Mouse (Mus musculus) urinary bladder, postnatal 4 days (tissue): Measurements from ENCODE around the gene Tk1.
"Not testable (repeated sequence)": the region's sequence is repeated elsewhere in the genome, so short reads cannot be mapped to it uniquely, and the experiment has no call there.

Experiments used
- DNase-seq, 2 experiments: peaks; one replicate each; pipeline ENCODE4 v3.0.0; 2021 to 2022; ENCODE audit warnings: low spot score in 2 of 2

Gene Tk1

DNA sequence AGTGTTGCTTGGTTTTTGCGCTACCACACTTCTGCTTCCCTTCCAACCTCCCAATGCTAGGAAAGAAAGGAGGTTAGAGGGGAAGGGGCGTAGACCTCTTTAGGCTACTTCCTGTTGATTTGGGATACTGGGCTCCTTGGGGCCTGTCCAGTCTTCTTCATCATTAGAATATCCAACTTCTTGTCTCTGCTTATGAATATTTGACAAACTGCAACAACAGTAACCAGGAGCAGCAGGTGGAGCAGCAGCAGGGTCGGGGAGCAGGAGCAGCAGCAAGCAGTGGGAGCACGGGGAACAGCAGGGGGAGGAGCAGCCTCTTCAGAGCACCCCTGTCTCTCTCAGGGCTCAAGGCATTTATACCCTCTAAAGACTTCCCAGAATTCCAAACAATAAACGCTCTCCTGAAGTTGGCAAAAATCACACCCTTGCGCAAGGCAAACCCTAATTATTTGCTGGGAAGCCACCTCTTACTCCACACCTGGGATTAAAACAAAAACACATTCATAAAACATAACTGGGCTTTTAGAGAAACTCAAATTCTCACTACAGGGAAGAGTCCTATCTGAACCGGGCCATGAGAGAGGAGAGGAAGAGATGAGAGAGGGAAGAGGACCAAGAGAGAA lies 21.8 kb upstream of the Tk1 start:
- DNase-seq = no peak

GRCm38 (mm10) chr11:117846640-117847039 lies 20.7 kb upstream of the Tk1 start:
- DNase-seq = no peak

GRCm38 (mm10) chr11:117845651-117846050 lies 19.8 kb upstream of the Tk1 start:
- no peak for DNase-seq

GRCm38 (mm10) chr11:117844997-117845396 lies 19.1 kb upstream of the Tk1 start:
- no peak for DNase-seq

GRCm38 (mm10) chr11:117843434-117843833 lies 17.5 kb upstream of the Tk1 start:
- no peak for DNase-seq

GRCm38 (mm10) chr11:117840910-117841309 lies 15.0 kb upstream of the Tk1 start:
- DNase-seq = no peak

- DNase-seq = no peak
These were observed 13.1 kb upstream of the Tk1 start for GRCm38 (mm10) chr11:117839021-117839420.

GRCm38 (mm10) chr11:117838572-117838971 lies 12.7 kb upstream of the Tk1 start:
- no peak for DNase-seq

- no peak for DNase-seq
These were observed 10.4 kb upstream of the Tk1 start for GRCm38 (mm10) chr11:117836306-117836705.

DNA sequence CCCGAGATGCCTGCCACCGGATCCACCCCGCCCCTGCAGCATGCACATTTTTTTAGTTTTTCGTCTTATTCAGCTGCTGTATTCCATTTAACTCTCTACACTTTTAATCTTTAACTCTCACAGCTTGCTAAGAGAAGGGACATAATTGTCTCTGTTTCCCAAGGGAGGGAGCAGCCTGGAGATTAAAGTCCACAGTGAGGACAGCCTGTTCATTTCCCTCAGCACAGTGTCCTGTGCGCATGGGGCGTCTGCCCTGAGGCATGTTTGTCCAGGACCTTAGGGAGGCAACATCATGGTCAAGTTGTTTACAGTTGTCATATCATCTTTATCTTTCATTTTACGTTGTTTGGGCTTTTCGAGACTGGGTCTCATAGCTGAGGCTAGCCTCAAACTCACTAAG lies 8.2 kb upstream of the Tk1 start:
- DNase-seq = no peak

GRCm38 (mm10) chr11:117833509-117833908 lies 7.6 kb upstream of the Tk1 start:
- DNase-seq = not testable (repeated sequence)

- peak; percentile 59 to 83 for DNase-seq
These were observed 6.4 kb upstream of the Tk1 start for GRCm38 (mm10) chr11:117832086-117832969.

DNA sequence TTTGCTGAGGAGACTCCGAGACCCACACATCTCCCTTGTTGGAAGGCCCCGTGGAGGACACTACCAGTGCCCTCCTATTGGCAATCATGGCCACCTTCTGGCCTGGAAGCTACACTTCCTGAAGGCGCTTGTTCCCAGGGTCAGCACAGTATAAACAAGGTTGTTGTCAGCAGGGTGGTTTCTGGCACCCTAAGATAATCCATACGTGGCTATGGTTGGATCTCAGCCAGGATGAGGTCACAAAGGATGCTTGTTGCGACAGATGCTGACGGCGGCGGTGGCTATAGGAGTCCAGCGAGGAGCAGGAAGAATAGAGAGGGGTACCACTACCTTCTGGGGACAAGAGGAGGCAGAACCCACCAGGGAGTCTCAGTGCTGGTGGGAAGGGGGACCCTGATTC lies 4.5 kb upstream of the Tk1 start:
- DNase-seq = no peak

DNA sequence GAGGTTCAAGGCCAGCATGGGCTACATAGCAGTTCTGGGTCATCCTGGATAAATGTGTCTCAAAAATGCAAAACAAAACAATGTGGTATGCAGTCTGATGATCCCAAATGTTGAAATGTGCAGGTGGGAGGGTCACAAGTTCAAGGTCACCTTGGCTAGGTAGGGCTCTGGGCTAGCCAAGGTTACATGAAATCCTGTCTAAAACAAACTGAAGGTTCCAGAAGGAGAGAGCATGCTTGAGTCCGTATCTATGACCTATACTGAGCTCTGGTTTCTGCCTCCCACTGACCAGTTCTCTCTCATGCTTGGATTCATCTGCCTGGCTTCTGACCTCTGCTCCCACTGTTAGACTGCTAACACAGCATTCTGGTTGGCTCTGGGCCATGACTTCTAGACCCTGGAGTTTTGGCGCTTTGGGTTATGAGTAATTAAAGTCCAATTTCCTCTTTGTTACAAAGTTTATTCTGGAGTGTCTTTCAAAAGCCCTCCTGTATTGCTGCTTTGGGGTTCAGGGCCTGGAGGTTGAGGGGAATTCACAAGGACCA lies 3.9 kb upstream of the Tk1 start:
- DNase-seq = no peak

- peak in 1 of 2 experiments; percentile 47 for DNase-seq
These were observed 3.2 kb upstream of the Tk1 start for GRCm38 (mm10) chr11:117828888-117829604.

DNA sequence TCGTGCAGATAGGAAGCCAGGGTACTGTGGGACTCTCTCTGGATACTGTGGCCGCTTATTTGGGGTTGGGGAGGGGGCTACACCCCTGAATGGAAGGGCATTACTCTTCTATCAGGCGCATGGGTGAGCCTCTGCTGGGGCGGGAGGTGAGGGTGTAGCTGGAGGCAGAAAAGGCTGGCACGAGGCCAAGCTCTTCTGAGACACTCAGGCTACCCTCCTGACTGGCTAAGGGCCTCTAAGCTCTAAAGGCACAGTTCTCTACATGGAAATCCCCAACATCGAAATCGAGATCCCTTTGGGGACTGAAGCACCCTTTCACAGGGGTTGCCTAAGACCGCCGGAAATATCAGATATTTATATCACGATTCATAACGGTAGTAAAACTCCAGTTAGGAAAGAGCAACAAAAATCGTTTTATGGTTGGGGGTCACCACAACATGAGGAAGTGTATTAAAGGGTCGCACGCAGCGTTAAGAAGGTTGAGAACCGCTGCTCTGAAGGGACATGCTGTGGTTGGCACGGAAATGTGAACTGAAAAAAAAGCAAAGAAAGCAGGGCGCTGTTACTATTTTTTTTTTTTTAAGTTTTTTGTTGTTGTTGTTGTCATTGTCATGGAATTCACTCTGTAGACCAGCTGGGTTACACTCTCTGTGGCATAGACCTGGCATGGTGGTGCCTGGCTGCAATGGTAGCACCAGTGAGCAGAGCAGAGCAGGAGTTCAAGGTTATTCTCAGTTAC lies 2.4 kb upstream of the Tk1 start:
- DNase-seq = no peak

DNA sequence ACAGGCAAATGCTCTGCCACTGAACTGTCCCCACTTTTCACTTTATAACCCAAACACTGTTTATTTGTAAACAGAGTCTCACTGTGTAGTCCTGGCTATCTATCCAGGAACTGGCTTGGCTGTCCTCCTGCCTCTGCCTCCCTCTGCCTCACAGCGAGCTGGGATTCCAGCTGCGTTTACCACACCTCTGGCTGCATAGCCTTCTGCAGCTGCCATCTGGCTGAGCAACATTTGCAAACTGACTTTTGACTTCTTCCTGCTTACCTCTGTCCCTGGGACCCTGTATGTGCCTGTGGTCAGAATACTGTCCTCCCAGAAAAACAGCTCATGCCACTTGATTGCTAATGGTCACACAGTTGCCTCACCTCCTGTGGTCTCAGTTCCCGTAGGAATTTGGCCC lies 1.5 kb upstream of the Tk1 start:
- no peak for DNase-seq

GRCm38 (mm10) chr11:117826916-117827315 lies 1.0 kb upstream of the Tk1 start:
- DNase-seq = no peak

- DNase-seq = no peak
These were observed 272 bp upstream of the Tk1 start for GRCm38 (mm10) chr11:117826164-117826563.

DNA sequence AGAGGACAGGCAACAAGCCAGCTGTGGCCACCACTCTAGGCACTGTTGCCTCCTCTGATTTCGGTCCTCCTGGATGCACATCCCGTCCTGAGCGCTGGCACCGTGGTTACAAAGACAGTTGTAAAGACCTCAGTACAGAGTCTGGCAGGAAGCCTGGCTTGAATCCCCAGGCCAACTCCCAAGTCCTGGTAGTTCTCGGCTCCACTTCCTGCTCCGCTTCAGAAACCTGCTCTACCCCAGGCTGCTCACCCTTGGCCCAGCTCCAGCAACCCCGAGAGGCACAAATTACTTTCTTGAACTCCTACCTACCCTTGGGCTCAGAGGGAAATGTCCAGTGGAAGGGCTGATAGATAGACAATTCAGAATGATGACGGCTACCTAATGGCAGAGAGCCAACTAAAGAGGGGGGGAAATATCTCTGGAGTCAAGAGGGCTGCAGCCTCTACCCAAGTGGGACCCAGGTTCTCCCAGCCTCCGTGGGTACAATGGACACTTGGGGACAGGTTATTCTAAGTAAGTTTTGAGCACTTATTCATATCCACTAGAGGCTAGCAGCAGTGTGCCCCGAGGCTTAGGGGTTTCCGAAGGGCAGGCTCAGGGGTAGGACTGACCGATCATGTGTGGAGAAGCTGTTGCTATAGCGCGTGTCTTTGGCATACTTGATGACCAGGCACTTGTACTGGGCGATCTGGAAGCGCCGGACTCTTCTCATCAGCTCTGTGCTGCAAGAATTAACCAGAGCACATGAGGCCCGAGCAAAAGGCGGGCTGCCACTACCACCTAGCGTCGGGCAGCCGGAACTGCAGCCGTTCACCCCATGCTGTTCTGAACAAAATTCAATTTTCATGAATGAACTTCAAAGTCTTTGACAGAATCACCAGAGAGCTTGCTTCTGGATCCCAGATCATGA lies 1.6 kb downstream of the Tk1 start:
- peak; percentile 73 to 83 for DNase-seq

DNA sequence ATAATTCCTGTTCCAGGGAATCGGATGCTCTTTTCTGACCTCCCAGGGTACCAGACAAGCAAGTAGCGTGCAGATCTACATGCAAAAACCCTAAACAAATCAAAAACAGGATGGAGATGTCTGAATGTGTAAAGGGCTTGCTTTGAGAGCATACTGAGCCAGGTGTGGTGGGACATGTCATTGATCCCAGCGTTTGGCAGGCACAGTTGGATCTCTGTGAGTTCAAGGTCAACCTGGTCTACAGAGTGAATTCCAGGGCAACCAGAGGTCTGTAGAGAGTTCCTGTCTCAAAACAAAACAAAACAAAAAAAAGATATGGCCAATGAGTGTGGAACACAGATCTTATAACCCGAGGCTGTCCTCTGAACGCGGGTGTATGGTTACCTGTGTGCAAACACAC lies 2.5 kb downstream of the Tk1 start:
- DNase-seq = no peak
